Mouse (Mus musculus) gastrocnemius, adult 2 months (tissue): Measurements from ENCODE around the gene Jak2. TPM values are rescaled to one million over a fixed set of nuclear protein-coding genes. Genes with fewer than 3 reads are reported as not detected.

Experiments
- DNase-seq: peaks from one replicate; pipeline ENCODE4 v3.0.0; 2022
- H3K27ac ChIP-seq: fragments of 200-600 bp; 2 replicates; pipeline ENCODE4 v1.8.1; 2022; ENCODE audit warnings: mild to moderate bottlenecking
- H3K4me3 ChIP-seq: fragments of 200-600 bp; 2 replicates; pipeline ENCODE4 v1.8.1; 2022; ENCODE audit warnings: mild to moderate bottlenecking, moderate library complexity
- CTCF ChIP-seq: fragments of 200-600 bp; IDR thresholded peaks from 2 replicates; pipeline ENCODE4 v1.8.1; 2022; ENCODE audit warnings: antibody characterized with exemption, mild to moderate bottlenecking, moderate library complexity
- intact Hi-C: fragments of 180-260 bp; cut with DNase I; formaldehyde crosslinking; loops from one replicate; pipeline ENCODE4 v1.15.1; 2025
- total RNA-seq, 2 experiments: library from RNA; stranded (reverse); gene quantifications; 2 replicates each; pipeline ENCODE4 v1.2.3; 2021

Jak2 gene
- total RNA-seq, 2 experiments from 2014 or later: 19.9 to 34.9 TPM

- no peak for DNase-seq
- Histone ChIP-seq H3K4me3 (no peak overlapping the region), H3K27ac (no peak overlapping the region)
- no peak for TF ChIP-seq CTCF
- intact Hi-C loops: no loop called here
Observed at GRCm38 (mm10) chr19:29326396-29326795, 74.8 kb downstream of the Jak2 start.

- no peak for DNase-seq
- TF ChIP-seq CTCF: no peak
- intact Hi-C loops: no loop called here
- Histone ChIP-seq H3K27ac (no peak overlapping the region), H3K4me3 (no peak overlapping the region)
Observed at GRCm38 (mm10) chr19:29326822-29327552, 75.4 kb downstream of the Jak2 start.

GRCm38 (mm10) chr19:29334068-29334745, 82.6 kb downstream of the Jak2 start, which contains the start of gene Rln1:
Gene Rln1 (minus strand): TSS chr19:29334670.
- intact Hi-C loops: no loop called here
- peak within 1 kb of the TSS; percentile 66 for H3K4me3 ChIP-seq
- H3K27ac ChIP-seq: no peak within 1 kb of the TSS
- TF ChIP-seq CTCF: no peak
- peak; percentile 20 for DNase-seq

- Histone ChIP-seq H3K4me3 (no peak overlapping the region), H3K27ac (no peak overlapping the region)
- DNase-seq: no peak
- TF ChIP-seq CTCF: no peak
- intact Hi-C loops: no loop called here
Observed at GRCm38 (mm10) chr19:29336624-29337023, 85.0 kb downstream of the Jak2 start.

GRCm38 (mm10) chr19:29341029-29341428, 89.4 kb downstream of the Jak2 start:
- TF ChIP-seq CTCF: no peak
- no peak for DNase-seq
- H3K27ac ChIP-seq: no peak overlapping the region
- H3K4me3 ChIP-seq: no peak overlapping the region
- intact Hi-C loops: no loop called here

GRCm38 (mm10) chr19:29342281-29342680, 90.7 kb downstream of the Jak2 start:
- no peak for DNase-seq
- TF ChIP-seq CTCF: no peak
- H3K4me3 ChIP-seq: no peak overlapping the region
- intact Hi-C loops: no loop called here
- no peak overlapping the region for H3K27ac ChIP-seq

- intact Hi-C loops: no loop called here
- DNase-seq: no peak
- TF ChIP-seq CTCF: no peak
- no peak overlapping the region for H3K27ac ChIP-seq
- H3K4me3 ChIP-seq: no peak overlapping the region
Observed at GRCm38 (mm10) chr19:29344868-29345267, 93.2 kb downstream of the Jak2 start.

GRCm38 (mm10) chr19:29345636-29346035, 94.0 kb downstream of the Jak2 start:
- TF ChIP-seq CTCF: no peak
- Histone ChIP-seq H3K4me3 (no peak overlapping the region), H3K27ac (no peak overlapping the region)
- DNase-seq: no peak
- intact Hi-C loops: no loop called here

GRCm38 (mm10) chr19:29350991-29351390, 99.4 kb downstream of the Jak2 start:
- TF ChIP-seq CTCF: no peak
- no peak for DNase-seq
- intact Hi-C loops: no loop called here
- no peak overlapping the region for H3K27ac ChIP-seq
- no peak overlapping the region for H3K4me3 ChIP-seq

- DNase-seq: peak; percentile 91
- intact Hi-C loops: loop anchor here (1.0 to 5.0 kb wide), 5 partner anchors 48 to 578 kb away; partner anchors contain the start of gene Plpp6
- peak overlapping the region; percentile 38 for H3K27ac ChIP-seq
- TF ChIP-seq CTCF: peak; percentile 94
- peak overlapping the region; percentile 68 for H3K4me3 ChIP-seq
Observed at GRCm38 (mm10) chr19:29354895-29355877, 103.6 kb downstream of the Jak2 start.

- TF ChIP-seq CTCF: no peak
- H3K4me3 ChIP-seq: no peak overlapping the region
- no peak overlapping the region for H3K27ac ChIP-seq
- intact Hi-C loops: loop anchor here (5.0 kb wide), 2 partner anchors 49 to 579 kb away; no protein-coding TSS in a partner anchor
- DNase-seq: no peak
Observed at GRCm38 (mm10) chr19:29356281-29356680, 104.7 kb downstream of the Jak2 start.

- TF ChIP-seq CTCF: no peak
- no peak overlapping the region for H3K27ac ChIP-seq
- H3K4me3 ChIP-seq: no peak overlapping the region
- intact Hi-C loops: no loop called here
- DNase-seq: no peak
Observed at GRCm38 (mm10) chr19:29360251-29360650, 108.6 kb downstream of the Jak2 start.
